Mouse (Mus musculus) liver, embryonic 14.5 days (tissue): ENCODE results near the gene Lbp. TPM values are rescaled to one million over a fixed set of nuclear protein-coding genes. Genes with fewer than 3 reads are reported as not detected.

ENCODE experiments used
- ATAC-seq: fragments of 200-750 bp; cut with Nextera tagmentation; 2 replicates; pipeline ENCODE4 v1.8.0; 2017; ENCODE audit warnings: moderate number of reproducible peaks, mild to moderate bottlenecking, moderate library complexity; ENCODE audit not compliant: insufficient read depth
- DNase-seq, 3 experiments: peaks; one replicate each; pipeline ENCODE4 v3.0.0-alpha.2; 2012 to 2013; ENCODE audit warnings: low read depth in 3 of 3, low spot score in 3 of 3
- H3K27ac ChIP-seq: fragments of 300-500 bp; sonication (generic); 2 replicates; pipeline ENCODE4 v1.5.1; 2014; ENCODE audit warnings: moderate library complexity, mild to moderate bottlenecking, control low read depth, inconsistent platforms
- H3K27me3 ChIP-seq: fragments of 300-500 bp; sonication (generic); 2 replicates; pipeline ENCODE4 v1.6.1; 2014; ENCODE audit warnings: mild to moderate bottlenecking, low read length, moderate library complexity; ENCODE audit not compliant: control insufficient read depth, insufficient read depth
- H3K36me3 ChIP-seq: fragments of 300-500 bp; sonication (generic); replicated peaks from 2 replicates; pipeline ENCODE4 v1.6.1; 2014; ENCODE audit warnings: low read depth; ENCODE audit not compliant: control insufficient read depth, insufficient read depth
- H3K4me1 ChIP-seq, 2 experiments: fragments of 200-500 bp in 1 of 2; fragments of 300-500 bp in 1 of 2; sonication (generic) in 1 of 2; replicated peaks; 2 replicates each; pipeline ENCODE4 v1.6.1; 2012 to 2014; ENCODE audit warnings: antibody characterized with exemption in 1 of 2, inconsistent platforms in 1 of 2, low read length in 1 of 2; ENCODE audit not compliant: control insufficient read depth in 2 of 2, insufficient read depth in 2 of 2
- H3K4me2 ChIP-seq: fragments of 300-500 bp; sonication (generic); 2 replicates; pipeline ENCODE4 v1.6.1; 2014; ENCODE audit warnings: low read depth, mild to moderate bottlenecking, control low read depth, moderate library complexity
- H3K4me3 ChIP-seq, 2 experiments: fragments of 200-500 bp in 1 of 2; fragments of 300-500 bp in 1 of 2; sonication (generic) in 1 of 2; 2 replicates each; pipeline ENCODE4 v1.5.1; 2012 to 2014; ENCODE audit warnings: low read depth in 2 of 2, low read length in 2 of 2, mild to moderate bottlenecking in 2 of 2, control low read depth in 1 of 2, inconsistent platforms in 1 of 2, moderate library complexity in 1 of 2; ENCODE audit not compliant: insufficient read depth in 1 of 2
- H3K9ac ChIP-seq: fragments of 300-500 bp; sonication (generic); replicated peaks from 2 replicates; pipeline ENCODE4 v1.6.1; 2014; ENCODE audit warnings: mild to moderate bottlenecking, control low read depth, moderate library complexity
- H3K9me3 ChIP-seq: fragments of 300-500 bp; sonication (generic); 2 replicates; pipeline ENCODE4 v1.6.1; 2016; ENCODE audit warnings: low read length, mixed read lengths; ENCODE audit not compliant: control insufficient read depth
- CTCF ChIP-seq: IDR thresholded peaks from 2 replicates; pipeline ENCODE4 v1.5.1; 2016; ENCODE audit warnings: antibody characterized with exemption, low read depth, control low read depth
- EP300 ChIP-seq: IDR thresholded peaks from 2 replicates; pipeline ENCODE4 v1.6.1; 2016; ENCODE audit warnings: antibody characterized with exemption, low read depth
- WGBS: fragments of 180-500 bp; shearing (Covaris S2); extraction: QIAGEN DNeasy Blood & Tissue Kit; methylation state at CpG from one replicate; pipeline ENCODE4 v1.1.7; 2014; ENCODE audit not compliant: insufficient replicate concordance; 5-methylcytosine and 5-hydroxymethylcytosine counted together
- polyA plus RNA-seq, 2 experiments: library from polyadenylated mRNA; depleted of rRNA in 1 of 2; stranded (reverse) in 1 of 2; unstranded in 1 of 2; fragments of >200 nt; fragmentation: Nextera tagmentation in 1 of 2; extraction: Ambion mirVana in 1 of 2; gene quantifications; 2 replicates each; pipeline versions ENCODE4 v1.2.1 to v1.2.3; 2012 to 2014

Gene Lbp
- polyA plus RNA-seq, 2 experiments = 22.9 to 31.6 TPM

DNA sequence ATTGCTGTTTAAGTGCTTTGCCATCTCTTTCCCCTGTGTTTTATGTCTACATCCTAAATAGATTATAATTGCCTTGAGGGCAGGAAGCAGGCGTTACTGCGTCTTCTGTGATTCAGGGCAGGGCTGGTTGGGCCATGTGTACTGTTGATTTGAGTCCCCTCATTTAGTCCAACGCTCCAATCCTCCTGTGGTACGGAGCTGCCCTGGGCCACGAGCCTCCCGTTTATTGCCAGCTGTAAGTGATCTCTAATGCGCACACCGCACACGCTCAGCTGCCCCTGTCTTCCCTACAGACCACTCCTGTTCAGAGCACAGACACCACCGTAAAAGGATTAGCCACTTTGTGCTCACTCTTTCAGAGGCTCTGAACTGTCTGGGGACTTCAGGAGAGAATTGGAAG, 31.4 kb downstream of the Lbp start:
- ATAC-seq (no peak), DNase-seq (no peak)
- H3K36me3 ChIP-seq = no peaks in the 10 kb centered on the region
- WGBS = 66% methylated on average over 10 of the region's 10 CpGs
- H3K4me3 ChIP-seq = no peak overlapping the region
- no peak overlapping the region for H3K4me2 ChIP-seq
- H3K27ac ChIP-seq = no peak overlapping the region
- H3K4me1 ChIP-seq = no peaks in the 10 kb centered on the region
- H3K9ac ChIP-seq = no peak overlapping the region
- no peaks in the 10 kb centered on the region for H3K9me3 ChIP-seq
- TF ChIP-seq CTCF = no peak
- no peak for TF ChIP-seq EP300
- H3K27me3 ChIP-seq = no peaks in the 10 kb centered on the region

DNA sequence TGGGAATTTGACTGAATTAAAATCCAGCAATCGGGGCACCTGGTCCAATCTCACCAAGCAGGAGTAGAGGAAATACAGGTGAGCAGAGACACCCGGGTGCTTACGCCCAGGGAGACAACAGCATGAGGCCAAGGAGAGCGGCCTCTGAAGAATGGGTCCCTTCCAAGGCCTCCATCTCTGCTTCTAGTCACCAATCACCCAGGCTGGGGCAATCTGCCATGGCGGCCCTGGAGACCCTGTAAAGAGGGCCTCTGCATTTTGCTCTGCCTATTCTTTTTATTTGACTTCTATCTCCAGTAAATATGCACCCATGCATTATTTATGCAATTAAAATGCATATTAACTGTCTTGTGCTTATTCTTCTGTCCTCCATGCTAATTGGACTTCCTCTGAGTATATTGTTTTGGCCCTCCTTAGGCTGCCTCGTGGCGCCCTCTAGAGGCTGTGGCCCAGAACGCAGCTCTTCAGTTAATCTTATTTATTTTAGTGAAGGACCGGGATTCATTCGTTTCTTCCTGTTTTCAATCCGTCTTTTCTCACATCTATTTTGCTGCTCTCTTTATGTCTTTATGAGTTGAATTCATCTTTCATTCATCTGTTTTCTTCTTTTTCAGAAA, 33.8 kb downstream of the Lbp start:
- H3K9me3 ChIP-seq = no peaks in the 10 kb centered on the region
- no peaks in the 10 kb centered on the region for H3K4me1 ChIP-seq
- no peak overlapping the region for H3K4me3 ChIP-seq
- H3K4me2 ChIP-seq = no peak overlapping the region
- no peaks in the 10 kb centered on the region for H3K36me3 ChIP-seq
- DNase-seq (peak in 2 of 3 experiments; percentile 24 to 30), ATAC-seq (no peak)
- WGBS = 27% methylated on average over 11 of the region's 11 CpGs
- no peak overlapping the region for H3K9ac ChIP-seq
- no peak for TF ChIP-seq EP300
- peak; percentile 81 for TF ChIP-seq CTCF
- H3K27ac ChIP-seq = no peak overlapping the region
- H3K27me3 ChIP-seq = no peaks in the 10 kb centered on the region

GRCm38 (mm10) chr2:158341324-158341723, 35.0 kb downstream of the Lbp start:
- ATAC-seq = peak; percentile 15; the same call in 1 of the 2 replicates
- no peak for DNase-seq
- TF ChIP-seq EP300 (no peak), CTCF (no peak)
- H3K9me3 ChIP-seq = no peaks in the 10 kb centered on the region
- H3K4me2 ChIP-seq = no peak overlapping the region
- no peak overlapping the region for H3K9ac ChIP-seq
- H3K27ac ChIP-seq = no peak overlapping the region
- no peak overlapping the region for H3K4me3 ChIP-seq
- H3K27me3 ChIP-seq = no peaks in the 10 kb centered on the region
- no peaks in the 10 kb centered on the region for H3K4me1 ChIP-seq
- 47% methylated on average over 2 of the region's 2 CpGs for WGBS
- H3K36me3 ChIP-seq = no peaks in the 10 kb centered on the region

GRCm38 (mm10) chr2:158343495-158343894, 37.2 kb downstream of the Lbp start:
- Histone ChIP-seq H3K4me1 (0 out of 4 replicates have a peak, but pooled peaks cover 0 to 1% of the 10 kb centered on the region in 2 experiments), H3K27ac (no peak overlapping the region), H3K4me3 (no peak overlapping the region), H3K36me3 (no peaks in the 10 kb centered on the region), H3K4me2 (no peak overlapping the region), H3K27me3 (no peaks in the 10 kb centered on the region), H3K9me3 (no peaks in the 10 kb centered on the region), H3K9ac (no peak overlapping the region)
- WGBS = 59% methylated on average over 5 of the region's 5 CpGs
- TF ChIP-seq EP300 (no peak), CTCF (no peak)
- DNase-seq = no peak
- ATAC-seq = no peak

DNA sequence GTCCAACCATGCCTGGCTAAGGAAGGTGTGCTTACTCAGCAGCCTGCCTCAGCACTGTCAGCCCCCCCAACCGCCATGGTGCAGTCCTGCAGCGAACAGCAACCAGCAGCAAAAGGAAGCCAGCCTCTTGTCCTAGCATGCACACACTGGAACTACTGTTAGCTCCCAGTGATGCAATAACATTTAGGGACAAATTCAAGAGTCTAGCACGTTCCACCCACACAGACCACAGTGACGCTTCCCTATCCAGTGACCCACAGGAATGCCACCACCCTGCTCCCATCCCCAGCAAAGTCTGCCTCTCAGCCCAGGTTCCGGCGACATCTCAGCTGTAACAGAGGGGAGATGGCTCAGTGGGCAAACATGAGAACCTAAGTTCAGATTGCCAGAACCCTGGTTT, 40.2 kb downstream of the Lbp start:
- H3K4me3 ChIP-seq = no peak overlapping the region
- 0 out of 4 replicates have a peak, but pooled peaks cover 0 to 1% of the 10 kb centered on the region in 2 experiments for H3K4me1 ChIP-seq
- no peaks in the 10 kb centered on the region for H3K9me3 ChIP-seq
- no peaks in the 10 kb centered on the region for H3K36me3 ChIP-seq
- ATAC-seq (no peak), DNase-seq (no peak)
- H3K27me3 ChIP-seq = no peaks in the 10 kb centered on the region
- no peak overlapping the region for H3K9ac ChIP-seq
- H3K4me2 ChIP-seq = no peak overlapping the region
- TF ChIP-seq EP300 = no peak
- TF ChIP-seq CTCF = no peak
- H3K27ac ChIP-seq = no peak overlapping the region
- WGBS = 53% methylated on average over 6 of the region's 6 CpGs
